Mouse (Mus musculus) MEL-GATA-1-ER (cell line): Measurements from ENCODE around the gene Tnf.

Experiments
- DNase-seq: peaks from one replicate; pipeline ENCODE4 v3.0.0-alpha.2; 2012; ENCODE audit warnings: low read depth; ENCODE audit errors: extremely low read depth

Tnf gene

GRCm38 (mm10) chr17:35198946-35199345, 2.9 kb downstream of the Tnf start:
- DNase-seq, result no peak

GRCm38 (mm10) chr17:35198029-35198428, 3.8 kb downstream of the Tnf start:
- DNase-seq, result no peak

GRCm38 (mm10) chr17:35197126-35197525, 4.7 kb downstream of the Tnf start:
- DNase-seq, result no peak

GRCm38 (mm10) chr17:35196321-35196641, 5.5 kb downstream of the Tnf start:
- no peak for DNase-seq

GRCm38 (mm10) chr17:35195631-35196320, 6.0 kb downstream of the Tnf start:
- DNase-seq, result no peak

- DNase-seq, result no peak
These were observed 6.8 kb downstream of the Tnf start for GRCm38 (mm10) chr17:35194844-35195630.

- DNase-seq, result no peak
These were observed 7.6 kb downstream of the Tnf start, which contains the start of gene Ltb for GRCm38 (mm10) chr17:35193881-35194843. Gene Ltb, plus strand, starts transcription at chr17:35194439.

GRCm38 (mm10) chr17:35192924-35193323, 8.9 kb downstream of the Tnf start:
- DNase-seq, result no peak

- no peak for DNase-seq
These were observed 10.1 kb downstream of the Tnf start for GRCm38 (mm10) chr17:35191723-35192122.

- DNase-seq, result no peak
These were observed 11.7 kb downstream of the Tnf start for GRCm38 (mm10) chr17:35190096-35190495.

GRCm38 (mm10) chr17:35189186-35189585, 12.6 kb downstream of the Tnf start:
- peak; percentile 61 for DNase-seq

- no peak for DNase-seq
These were observed 13.7 kb downstream of the Tnf start, which contains the start of gene Lst1 for GRCm38 (mm10) chr17:35187959-35188610. Gene Lst1, minus strand, starts transcription at chr17:35188439.

- DNase-seq, result no peak
These were observed 14.5 kb downstream of the Tnf start for GRCm38 (mm10) chr17:35187345-35187744.

- no peak for DNase-seq
These were observed 15.1 kb downstream of the Tnf start for GRCm38 (mm10) chr17:35186681-35187080.

- no peak for DNase-seq
These were observed 15.9 kb downstream of the Tnf start for GRCm38 (mm10) chr17:35185639-35186611.

GRCm38 (mm10) chr17:35180093-35180492, 21.7 kb downstream of the Tnf start:
- DNase-seq, result no peak

- DNase-seq, result no peak
These were observed 23.3 kb downstream of the Tnf start for GRCm38 (mm10) chr17:35178528-35178927.

- no peak for DNase-seq
These were observed 25.8 kb downstream of the Tnf start, which contains the start of gene Aif1 for GRCm38 (mm10) chr17:35175968-35176367. Gene Aif1, minus strand, starts transcription at chr17:35176068.

- DNase-seq, result no peak
These were observed 26.4 kb downstream of the Tnf start for GRCm38 (mm10) chr17:35175382-35175781.
